Mouse (Mus musculus): ENCODE measurements around the gene Xrcc1. TPM values are rescaled to one million over a fixed set of nuclear protein-coding genes. Genes with fewer than 3 reads are reported as not detected.
A peak's percentile ranks its signal among the peaks of the same experiment; 100 is the strongest.

The Xrcc1 gene
- total and polyA plus RNA-seq, 3 experiments, result 52.7 to 211 (median 85.9) TPM

- Histone ChIP-seq H3K4me1 (ENCODE audit: insufficient read depth, low read depth, low read length) (no peaks in the 10 kb centered on the region; the same call in none of the 2 replicates), H3K27me3 (ENCODE audit: insufficient read depth, low read length) (no peaks in the 10 kb centered on the region; the same call in 1 of the 2 replicates), H3K36me3 (replicated peaks) (no peaks in the 10 kb centered on the region), H3K4me3 (ENCODE audit: low read depth, low read length) (no peak overlapping the region), H3K9me3 (replicated peaks) (peaks cover 14% of the 10 kb centered on the region)
- no peak for TF ChIP-seq TAL1 (conservative IDR thresholded peaks at IDR 0.05; ENCODE audit: low read depth, low read length)
- no peak for TF ChIP-seq GATA2 (IDR thresholded peaks at IDR 0.05; ENCODE audit: borderline replicate concordance, low read depth, low read length)
- TF ChIP-seq POLR2AphosphoS5 (IDR thresholded peaks at IDR 0.05; ENCODE audit: insufficient replicate concordance, low read depth, low read length), result no peak
- no peak for TF ChIP-seq CTCF (IDR thresholded peaks at IDR 0.05; ENCODE audit: low read depth, low read length)
- no peak for TF ChIP-seq GATA1 (IDR thresholded peaks at IDR 0.05; ENCODE audit: borderline replicate concordance, low read length)
- ATAC-seq (ENCODE audit: extremely low read depth, insufficient number of reproducible peaks, low FRiP score, poor library complexity, severe bottlenecking) (no peak), DNase-seq (ENCODE audit: low spot score) (no peak)
These were observed 38.8 kb downstream of the Xrcc1 start for GRCm38 (mm10) chr7:24584876-24585275.

GRCm38 (mm10) chr7:24585995-24586394 is 39.9 kb downstream of the Xrcc1 start:
- Histone ChIP-seq H3K4me3 (ENCODE audit: low read depth, low read length) (no peak overlapping the region), H3K36me3 (replicated peaks) (no peaks in the 10 kb centered on the region), H3K27me3 (ENCODE audit: insufficient read depth, low read length) (no peaks in the 10 kb centered on the region; the same call in 1 of the 2 replicates), H3K4me1 (ENCODE audit: insufficient read depth, low read depth, low read length) (peaks cover 9% of the 10 kb centered on the region), H3K9me3 (replicated peaks) (peaks cover 14% of the 10 kb centered on the region)
- TF ChIP-seq POLR2AphosphoS5 (IDR thresholded peaks at IDR 0.05; ENCODE audit: insufficient replicate concordance, low read depth, low read length), result no peak
- TF ChIP-seq CTCF (IDR thresholded peaks at IDR 0.05; ENCODE audit: low read depth, low read length), result no peak
- TF ChIP-seq TAL1 (conservative IDR thresholded peaks at IDR 0.05; ENCODE audit: low read depth, low read length), result no peak
- no peak for TF ChIP-seq GATA1 (IDR thresholded peaks at IDR 0.05; ENCODE audit: borderline replicate concordance, low read length)
- no peak for TF ChIP-seq GATA2 (IDR thresholded peaks at IDR 0.05; ENCODE audit: borderline replicate concordance, low read depth, low read length)
- ATAC-seq (ENCODE audit: extremely low read depth, insufficient number of reproducible peaks, low FRiP score, poor library complexity, severe bottlenecking), result no peak
- DNase-seq (ENCODE audit: low spot score), result no peak

GRCm38 (mm10) chr7:24586828-24587227 is 40.7 kb downstream of the Xrcc1 start:
- ATAC-seq (ENCODE audit: extremely low read depth, insufficient number of reproducible peaks, low FRiP score, poor library complexity, severe bottlenecking), result no peak
- no peak overlapping the region for H3K4me3 ChIP-seq (ENCODE audit: low read depth, low read length)
- H3K36me3 ChIP-seq (replicated peaks), result no peaks in the 10 kb centered on the region

GRCm38 (mm10) chr7:24587330-24588105 is 41.4 kb downstream of the Xrcc1 start, which contains the start of the genes Ethe1 and Zfp575:
Gene Ethe1 (plus strand): TSS chr7:24587543.
Gene Zfp575 (minus strand): TSS chr7:24587641.
- TF ChIP-seq GATA1 (IDR thresholded peaks at IDR 0.05; ENCODE audit: borderline replicate concordance, low read length) (no peak), POLR2AphosphoS5 (IDR thresholded peaks at IDR 0.05; ENCODE audit: insufficient replicate concordance, low read depth, low read length) (no peak), GATA2 (IDR thresholded peaks at IDR 0.05; ENCODE audit: borderline replicate concordance, low read depth, low read length) (no peak), CTCF (IDR thresholded peaks at IDR 0.05; ENCODE audit: low read depth, low read length) (no peak), TAL1 (conservative IDR thresholded peaks at IDR 0.05; ENCODE audit: low read depth, low read length) (no peak)

More at GRCm38 (mm10) chr7:24586828-24587227, 40.7 kb downstream of the Xrcc1 start:
- peaks cover 14% of the 10 kb centered on the region for H3K9me3 ChIP-seq (replicated peaks)
- TF ChIP-seq POLR2AphosphoS5 (IDR thresholded peaks at IDR 0.05; ENCODE audit: insufficient replicate concordance, low read depth, low read length) (no peak), GATA1 (IDR thresholded peaks at IDR 0.05; ENCODE audit: borderline replicate concordance, low read length) (no peak), TAL1 (conservative IDR thresholded peaks at IDR 0.05; ENCODE audit: low read depth, low read length) (no peak), CTCF (IDR thresholded peaks at IDR 0.05; ENCODE audit: low read depth, low read length) (no peak), GATA2 (IDR thresholded peaks at IDR 0.05; ENCODE audit: borderline replicate concordance, low read depth, low read length) (no peak)
- H3K4me1 ChIP-seq (ENCODE audit: insufficient read depth, low read depth, low read length), result peaks cover 18% of the 10 kb centered on the region
- no peaks in the 10 kb centered on the region; the same call in 1 of the 2 replicates for H3K27me3 ChIP-seq (ENCODE audit: insufficient read depth, low read length)
- DNase-seq (ENCODE audit: low spot score), result no peak

GRCm38 (mm10) chr7:24588336-24588735 is 42.2 kb downstream of the Xrcc1 start:
- ATAC-seq (ENCODE audit: extremely low read depth, insufficient number of reproducible peaks, low FRiP score, poor library complexity, severe bottlenecking) (no peak), DNase-seq (ENCODE audit: low spot score) (no peak)
- TF ChIP-seq GATA1 (IDR thresholded peaks at IDR 0.05; ENCODE audit: borderline replicate concordance, low read length), result no peak
- TF ChIP-seq GATA2 (IDR thresholded peaks at IDR 0.05; ENCODE audit: borderline replicate concordance, low read depth, low read length), result no peak
- TF ChIP-seq TAL1 (conservative IDR thresholded peaks at IDR 0.05; ENCODE audit: low read depth, low read length), result no peak
- no peak for TF ChIP-seq POLR2AphosphoS5 (IDR thresholded peaks at IDR 0.05; ENCODE audit: insufficient replicate concordance, low read depth, low read length)
- TF ChIP-seq CTCF (IDR thresholded peaks at IDR 0.05; ENCODE audit: low read depth, low read length), result no peak
- Histone ChIP-seq H3K27me3 (ENCODE audit: insufficient read depth, low read length) (no peaks in the 10 kb centered on the region; the same call in 1 of the 2 replicates), H3K4me1 (ENCODE audit: insufficient read depth, low read depth, low read length) (peaks cover 32% of the 10 kb centered on the region), H3K9me3 (replicated peaks) (peaks cover 14% of the 10 kb centered on the region), H3K36me3 (replicated peaks) (no peaks in the 10 kb centered on the region), H3K4me3 (ENCODE audit: low read depth, low read length) (no peak overlapping the region)

More at GRCm38 (mm10) chr7:24587330-24588105, 41.4 kb downstream of the Xrcc1 start, which contains the start of the genes Ethe1 and Zfp575:
- Histone ChIP-seq H3K4me3 (ENCODE audit: low read depth, low read length) (no peak within 1 kb of the TSS), H3K4me1 (ENCODE audit: insufficient read depth, low read depth, low read length) (peaks cover 24% of the 10 kb centered on the region), H3K9me3 (replicated peaks) (peaks cover 14% of the 10 kb centered on the region), H3K36me3 (replicated peaks) (no peaks in the 10 kb centered on the region), H3K27me3 (ENCODE audit: insufficient read depth, low read length) (no peaks in the 10 kb centered on the region; the same call in 1 of the 2 replicates)
- DNase-seq (ENCODE audit: low spot score) (no peak), ATAC-seq (ENCODE audit: extremely low read depth, insufficient number of reproducible peaks, low FRiP score, poor library complexity, severe bottlenecking) (no peak)

- H3K4me1 ChIP-seq (ENCODE audit: insufficient read depth, low read depth, low read length), result peaks cover 49% of the 10 kb centered on the region
- no peak for DNase-seq (ENCODE audit: low spot score)
These were observed 45.6 kb downstream of the Xrcc1 start for GRCm38 (mm10) chr7:24591735-24592134.

More at GRCm38 (mm10) chr7:24591735-24592134, 45.6 kb downstream of the Xrcc1 start:
- Histone ChIP-seq H3K4me3 (ENCODE audit: low read depth, low read length) (no peak overlapping the region; the same call in 1 of the 2 replicates), H3K9me3 (replicated peaks) (no peaks in the 10 kb centered on the region), H3K36me3 (replicated peaks) (peaks cover 8% of the 10 kb centered on the region), H3K27me3 (ENCODE audit: insufficient read depth, low read length) (no peaks in the 10 kb centered on the region)
- TF ChIP-seq TAL1 (conservative IDR thresholded peaks at IDR 0.05; ENCODE audit: low read depth, low read length) (peak; percentile 42), CTCF (IDR thresholded peaks at IDR 0.05; ENCODE audit: low read depth, low read length) (no peak)
- ATAC-seq (ENCODE audit: extremely low read depth, insufficient number of reproducible peaks, low FRiP score, poor library complexity, severe bottlenecking), result peak; percentile 54

All from G1E (cell line).